Mouse (Mus musculus) limb, embryonic 14.5 days (tissue): ENCODE data around the gene Prkn. TPM values are rescaled to one million over a fixed set of nuclear protein-coding genes. Genes with fewer than 3 reads are reported as not detected.

ENCODE experiments used
- ATAC-seq: fragments of 200-750 bp; cut with Nextera tagmentation; 2 replicates; pipeline ENCODE4 v1.8.0; 2017; ENCODE audit warnings: low read depth, moderate number of reproducible peaks, moderate TSS enrichment; ENCODE audit not compliant: low FRiP score
- DNase-seq: peaks from one replicate; pipeline ENCODE4 v3.0.0-alpha.2; 2015; ENCODE audit warnings: low spot score
- H3K27ac ChIP-seq: fragments of 300-500 bp; sonication (generic); replicated peaks from 2 replicates; pipeline ENCODE4 v1.5.1; 2014; ENCODE audit warnings: low read depth, mild to moderate bottlenecking, low read length, moderate library complexity, mixed read lengths
- H3K27me3 ChIP-seq: fragments of 300-500 bp; sonication (generic); 2 replicates; pipeline ENCODE4 v1.6.1; 2014; ENCODE audit warnings: low read length, mixed read lengths; ENCODE audit not compliant: control insufficient read depth, insufficient read depth
- H3K36me3 ChIP-seq: fragments of 300-500 bp; sonication (generic); 2 replicates; pipeline ENCODE4 v1.6.1; 2014; ENCODE audit warnings: mild to moderate bottlenecking, low read length, moderate library complexity, mixed read lengths; ENCODE audit not compliant: control insufficient read depth, insufficient read depth
- H3K4me1 ChIP-seq: fragments of 300-500 bp; sonication (generic); 2 replicates; pipeline ENCODE4 v1.6.1; 2014; ENCODE audit warnings: antibody characterized with exemption, low read length, mixed read lengths; ENCODE audit not compliant: control insufficient read depth, insufficient read depth
- H3K4me2 ChIP-seq: fragments of 300-500 bp; sonication (generic); replicated peaks from 2 replicates; pipeline ENCODE4 v1.6.1; 2014; ENCODE audit warnings: low read depth, mild to moderate bottlenecking, low read length, moderate library complexity; ENCODE audit not compliant: severe bottlenecking
- H3K4me3 ChIP-seq: fragments of 300-500 bp; sonication (generic); replicated peaks from 2 replicates; pipeline ENCODE4 v1.5.1; 2014; ENCODE audit warnings: low read length
- H3K9ac ChIP-seq: fragments of 300-500 bp; sonication (generic); 2 replicates; pipeline ENCODE4 v1.6.1; 2014; ENCODE audit warnings: mild to moderate bottlenecking, low read depth, low read length, moderate library complexity; ENCODE audit not compliant: severe bottlenecking
- H3K9me3 ChIP-seq: fragments of 300-500 bp; sonication (generic); 2 replicates; pipeline ENCODE4 v1.6.1; 2016; ENCODE audit warnings: low read length; ENCODE audit not compliant: control insufficient read depth
- POLR2A ChIP-seq: fragments of 200-500 bp; IDR thresholded peaks from 2 replicates; pipeline ENCODE4 v1.8.0; 2012; ENCODE audit warnings: inconsistent platforms, mild to moderate bottlenecking, moderate library complexity, borderline replicate concordance; ENCODE audit not compliant: insufficient read depth, insufficient read length; ENCODE audit errors: extremely low read depth
- WGBS: fragments of 180-500 bp; shearing (Covaris S2); extraction: QIAGEN DNeasy Blood & Tissue Kit; methylation state at CpG from one replicate; pipeline ENCODE4 v1.1.7; 2014; 5-methylcytosine and 5-hydroxymethylcytosine counted together
- polyA plus RNA-seq, 2 experiments: library from polyadenylated mRNA; depleted of rRNA in 1 of 2; stranded (reverse) in 1 of 2; unstranded in 1 of 2; fragments of >200 nt; fragmentation: Nextera tagmentation in 1 of 2; extraction: Ambion mirVana in 1 of 2; gene quantifications; 2 replicates each; pipeline versions ENCODE4 v1.2.1 to v1.2.3; 2012 to 2014

The Prkn gene
- polyA plus RNA-seq, 2 experiments: 2.3 to 2.7 TPM

- H3K27me3 ChIP-seq: no peaks in the 10 kb centered on the region
- no peaks in the 10 kb centered on the region for H3K4me1 ChIP-seq
- H3K4me2 ChIP-seq: no peak overlapping the region
- no peak for TF ChIP-seq POLR2A
- DNase-seq: no peak
- H3K9me3 ChIP-seq: no peaks in the 10 kb centered on the region
- H3K36me3 ChIP-seq: no peaks in the 10 kb centered on the region
- no peak overlapping the region for H3K27ac ChIP-seq
- no peak overlapping the region for H3K4me3 ChIP-seq
- H3K9ac ChIP-seq: no peak overlapping the region
- 88% methylated on average over 6 of the region's 6 CpGs for WGBS
- no peak for ATAC-seq
These were observed 1045.4 kb downstream of the Prkn start for GRCm38 (mm10) chr17:11885601-11886000.

DNA sequence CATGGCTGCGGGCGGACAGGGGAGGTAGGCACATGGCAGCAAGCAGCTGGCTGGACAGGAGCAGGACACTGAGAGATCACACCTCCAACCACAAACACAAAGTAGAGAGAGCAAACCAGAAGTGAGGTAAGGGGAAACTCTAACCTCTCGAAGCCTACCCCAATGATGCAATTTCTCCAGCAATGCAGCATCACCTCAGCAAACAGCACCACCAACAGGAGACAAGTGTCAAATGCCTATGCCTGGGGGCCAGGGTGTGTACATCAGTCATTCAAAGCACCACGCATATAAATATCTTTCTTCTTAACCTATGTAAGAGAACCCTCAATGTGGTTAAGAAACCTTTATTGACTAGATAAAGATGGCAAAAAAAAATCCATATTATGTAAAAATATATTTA lies 1046.8 kb downstream of the Prkn start:
- H3K9ac ChIP-seq: no peak overlapping the region
- no peaks in the 10 kb centered on the region for H3K36me3 ChIP-seq
- no peak for DNase-seq
- no peaks in the 10 kb centered on the region for H3K27me3 ChIP-seq
- no peak for ATAC-seq
- H3K27ac ChIP-seq: no peak overlapping the region
- no peak overlapping the region for H3K4me3 ChIP-seq
- H3K9me3 ChIP-seq: no peaks in the 10 kb centered on the region
- no peak for TF ChIP-seq POLR2A
- H3K4me2 ChIP-seq: no peak overlapping the region
- no peaks in the 10 kb centered on the region for H3K4me1 ChIP-seq
- WGBS: 79% methylated on average over 4 of the region's 4 CpGs

DNA sequence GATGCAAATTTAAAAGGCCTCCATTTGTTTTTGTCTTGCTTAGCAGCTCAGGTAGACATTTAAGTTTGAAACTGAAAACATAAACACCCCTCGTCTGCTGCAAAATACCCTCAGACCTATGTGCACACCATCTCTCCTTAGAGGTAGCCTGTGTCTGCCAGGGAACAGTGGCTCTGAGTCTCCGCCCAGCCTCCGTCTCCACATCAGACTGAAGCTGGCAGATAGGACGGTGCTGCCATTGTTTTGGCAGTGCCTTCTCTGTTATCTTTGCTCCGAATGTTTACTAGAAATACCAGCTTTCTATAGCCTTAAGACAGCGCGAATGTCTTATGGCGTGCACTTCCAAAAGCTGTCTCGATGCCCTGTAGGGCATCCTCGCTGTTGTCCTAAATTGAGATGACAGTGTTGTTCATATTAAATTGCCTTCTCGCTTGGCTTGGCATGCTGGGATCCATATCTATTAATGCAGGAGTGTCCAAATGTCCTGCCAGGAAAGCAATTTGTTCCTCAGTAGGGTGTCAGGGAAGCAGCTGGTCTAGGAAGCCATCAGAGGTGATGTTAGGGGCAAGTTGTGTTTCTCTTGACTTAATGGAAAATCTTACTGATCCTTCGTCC lies 1047.5 kb downstream of the Prkn start:
- Histone ChIP-seq H3K4me1 (no peaks in the 10 kb centered on the region), H3K27ac (no peak overlapping the region), H3K4me3 (no peak overlapping the region), H3K36me3 (no peaks in the 10 kb centered on the region), H3K9me3 (no peaks in the 10 kb centered on the region), H3K9ac (no peak overlapping the region), H3K27me3 (no peaks in the 10 kb centered on the region), H3K4me2 (no peak overlapping the region)
- DNase-seq (no peak), ATAC-seq (no peak)
- no peak for TF ChIP-seq POLR2A
- WGBS: 86% methylated on average over 12 of the region's 12 CpGs

DNA sequence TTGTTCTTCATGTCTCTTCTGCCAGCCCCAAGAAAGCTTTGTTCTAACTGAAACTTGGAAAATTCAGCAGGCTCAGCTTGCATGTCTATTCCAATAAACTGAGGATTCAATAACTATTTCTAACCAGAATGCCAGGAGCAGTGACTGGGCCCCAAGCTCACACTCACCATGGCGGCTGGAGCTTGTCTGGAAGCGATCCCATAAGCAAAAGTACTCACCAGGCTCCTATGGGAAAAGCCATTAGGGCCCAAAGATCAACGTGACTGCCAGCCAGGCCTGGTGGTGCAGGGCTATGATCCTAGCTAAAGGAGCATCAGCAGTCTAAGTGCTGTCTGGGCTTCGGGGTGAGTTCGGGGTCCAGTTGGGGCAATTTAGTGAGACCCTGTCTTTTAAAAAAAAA lies 1048.6 kb downstream of the Prkn start:
- DNase-seq: no peak
- H3K4me1 ChIP-seq: no peaks in the 10 kb centered on the region
- ATAC-seq: no peak
- no peaks in the 10 kb centered on the region for H3K36me3 ChIP-seq
- no peak overlapping the region for H3K4me2 ChIP-seq
- no peak overlapping the region for H3K4me3 ChIP-seq
- H3K9me3 ChIP-seq: no peaks in the 10 kb centered on the region
- no peak overlapping the region for H3K27ac ChIP-seq
- no peaks in the 10 kb centered on the region for H3K27me3 ChIP-seq
- no peak for TF ChIP-seq POLR2A
- no peak overlapping the region for H3K9ac ChIP-seq
- 75% methylated on average over 5 of the region's 5 CpGs for WGBS

DNA sequence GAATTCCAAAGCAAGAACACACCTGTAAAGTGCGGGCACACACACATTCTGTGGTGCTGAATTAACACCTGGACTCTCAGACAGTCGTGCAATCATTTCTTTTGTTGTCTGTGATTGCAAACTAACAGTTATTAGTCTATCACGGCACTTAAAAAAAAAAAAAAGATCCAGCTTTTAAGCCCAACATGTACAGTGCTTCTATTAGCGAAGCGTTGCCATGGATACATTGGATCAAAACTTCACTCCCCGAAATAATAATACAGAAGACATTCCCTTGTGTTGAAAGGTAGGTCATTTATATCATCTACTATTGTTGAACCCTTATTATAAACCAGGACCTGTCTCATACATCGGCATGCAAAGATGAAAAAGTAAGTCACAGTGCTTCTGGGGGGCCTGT lies 1060.1 kb downstream of the Prkn start:
- no peak overlapping the region for H3K4me3 ChIP-seq
- no peaks in the 10 kb centered on the region for H3K4me1 ChIP-seq
- no peak overlapping the region for H3K4me2 ChIP-seq
- H3K27ac ChIP-seq: no peak overlapping the region
- no peak overlapping the region for H3K9ac ChIP-seq
- no peak for ATAC-seq
- 84% methylated on average over 7 of the region's 7 CpGs for WGBS
- no peak for TF ChIP-seq POLR2A
- H3K27me3 ChIP-seq: no peaks in the 10 kb centered on the region
- H3K36me3 ChIP-seq: no peaks in the 10 kb centered on the region
- no peaks in the 10 kb centered on the region for H3K9me3 ChIP-seq
- DNase-seq: no peak

- no peak overlapping the region for H3K4me3 ChIP-seq
These were observed 1061.5 kb downstream of the Prkn start for GRCm38 (mm10) chr17:11901731-11902130.

More at GRCm38 (mm10) chr17:11901731-11902130, 1061.5 kb downstream of the Prkn start:
- no peaks in the 10 kb centered on the region for H3K27me3 ChIP-seq
- no peak for ATAC-seq
- no peaks in the 10 kb centered on the region for H3K9me3 ChIP-seq
- H3K4me1 ChIP-seq: no peaks in the 10 kb centered on the region
- no peak for TF ChIP-seq POLR2A
- DNase-seq: no peak
- 74% methylated on average over 3 of the region's 3 CpGs for WGBS
- H3K9ac ChIP-seq: no peak overlapping the region
- H3K36me3 ChIP-seq: no peaks in the 10 kb centered on the region
- no peak overlapping the region for H3K4me2 ChIP-seq
- no peak overlapping the region for H3K27ac ChIP-seq
